Mouse (Mus musculus) heart, adult 2 months (tissue): ENCODE results near the gene Chn2.

Experiments
- CTCF ChIP-seq: fragments of 200-600 bp; IDR thresholded peaks from 2 replicates; pipeline ENCODE4 v1.8.1; 2022; ENCODE audit warnings: antibody characterized with exemption, mild to moderate bottlenecking, moderate library complexity
- EP300 ChIP-seq: fragments of 200-500 bp; IDR thresholded peaks from 2 replicates; pipeline ENCODE4 v1.6.1; 2011; ENCODE audit warnings: low read depth, low read length, control low read depth; ENCODE audit not compliant: insufficient read depth

GRCm38 (mm10) chr6:54074454-54074853 lies 35.1 kb downstream of the Chn2 start:
- TF ChIP-seq CTCF (no peak), EP300 (no peak)
